Mouse (Mus musculus): ENCODE data around the gene Mmp7. TPM values are rescaled to one million over a fixed set of nuclear protein-coding genes. Genes with fewer than 3 reads are reported as not detected.
A peak's percentile ranks its signal among the peaks of the same experiment; 100 is the strongest.

Mmp7 gene
- polyA plus RNA-seq, 1 experiment = not detected

DNA sequence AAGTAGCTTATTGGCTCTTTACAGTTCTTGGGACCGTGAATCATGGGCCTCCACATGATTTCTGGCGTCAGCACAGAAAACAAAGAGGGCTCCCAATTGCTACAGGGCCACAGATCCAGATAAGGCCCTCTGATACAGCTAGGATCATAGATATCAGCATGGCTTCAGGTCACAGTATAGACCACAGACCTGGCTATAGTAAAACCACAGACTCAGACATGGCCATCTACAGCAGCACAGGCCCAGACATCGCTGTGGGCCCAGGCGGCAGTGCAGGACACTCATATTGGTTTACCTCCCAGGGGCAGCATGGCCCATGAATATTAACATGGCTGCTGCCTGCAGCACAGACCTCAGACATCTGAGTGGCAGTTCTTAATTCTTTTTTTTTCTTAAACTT lies 37.1 kb downstream of the Mmp7 start:
- H3K36me3 ChIP-seq (ENCODE audit: control insufficient read depth, insufficient read depth, low read length) = no peaks in the 10 kb centered on the region
- TF ChIP-seq CTCF (IDR thresholded peaks at IDR 0.05; ENCODE audit: extremely low read depth, insufficient read depth, insufficient read length, insufficient replicate concordance) (no peak), POLR2A (IDR thresholded peaks at IDR 0.05; ENCODE audit: low read depth, low read length) (no peak)
- no peak overlapping the region for H3K27ac ChIP-seq (ENCODE audit: insufficient read depth, low read length)
- no peak overlapping the region for H3K4me3 ChIP-seq (ENCODE audit: extremely low read depth, insufficient read depth, insufficient read length)
- DNase-seq (ENCODE audit: low read depth in 1 of 2, low spot score in 2 of 2) = no peak
- 82% methylated on average over 4 of the region's 4 CpGs for WGBS
- H3K4me1 ChIP-seq (ENCODE audit: control insufficient read depth, insufficient read depth, insufficient read length) = peaks cover 7% of the 10 kb centered on the region; the same call in 1 of the 2 replicates
- no peaks in the 10 kb centered on the region for H3K27me3 ChIP-seq (ENCODE audit: control insufficient read depth, insufficient read depth, low read length)

DNA sequence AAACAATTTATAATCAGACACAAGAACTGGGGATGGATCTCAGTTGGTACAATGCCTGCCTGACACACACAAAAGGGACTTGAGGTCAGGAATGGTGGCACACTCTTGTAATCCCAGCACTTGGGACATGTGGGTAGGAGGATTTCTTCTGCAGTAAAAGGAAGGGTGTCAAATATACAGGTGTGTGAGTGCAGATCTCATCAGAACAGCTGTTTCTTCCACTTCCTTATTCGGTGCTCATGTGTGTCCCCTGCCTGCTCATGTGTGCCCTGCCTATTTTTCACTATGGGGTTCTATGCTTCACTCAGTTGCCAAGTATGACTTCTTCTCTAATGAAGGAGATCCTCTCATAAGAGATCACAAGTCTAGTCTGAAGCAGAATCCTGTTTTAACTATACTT lies 50.8 kb downstream of the Mmp7 start:
- WGBS = 6% methylated on average over 1 of the region's 1 CpGs
- DNase-seq (ENCODE audit: low read depth in 1 of 2, low spot score in 2 of 2) = peak; percentile 51 to 79
- Histone ChIP-seq H3K4me3 (ENCODE audit: extremely low read depth, insufficient read depth, insufficient read length) (no peak overlapping the region), H3K36me3 (ENCODE audit: control insufficient read depth, insufficient read depth, low read length) (no peaks in the 10 kb centered on the region), H3K27ac (ENCODE audit: insufficient read depth, low read length) (peak overlapping the region; percentile 91; the same call in 1 of the 2 replicates), H3K27me3 (ENCODE audit: control insufficient read depth, insufficient read depth, low read length) (no peaks in the 10 kb centered on the region), H3K4me1 (ENCODE audit: control insufficient read depth, insufficient read depth, insufficient read length) (peaks cover 20% of the 10 kb centered on the region)
- TF ChIP-seq CTCF (IDR thresholded peaks at IDR 0.05; ENCODE audit: extremely low read depth, insufficient read depth, insufficient read length, insufficient replicate concordance) = no peak
- TF ChIP-seq POLR2A (IDR thresholded peaks at IDR 0.05; ENCODE audit: low read depth, low read length) = no peak

DNA sequence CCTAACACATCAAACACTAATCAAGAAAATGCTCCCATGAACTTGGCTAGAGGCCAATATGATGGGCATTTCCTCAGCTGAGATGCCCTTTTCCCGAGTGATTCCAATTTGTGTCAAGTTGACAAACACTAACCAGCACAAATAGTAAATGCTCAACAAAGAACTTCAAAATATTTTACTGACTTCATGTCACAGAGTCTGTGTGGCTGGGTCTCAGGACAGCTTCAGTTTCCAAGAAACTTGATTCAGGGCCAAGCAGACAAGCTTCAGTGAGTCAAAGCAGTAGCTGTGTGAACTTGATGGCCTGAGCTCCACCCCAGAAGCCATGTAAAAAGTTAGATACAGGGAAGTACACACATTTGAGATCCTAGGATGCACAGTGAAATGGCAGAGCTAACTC lies 52.3 kb downstream of the Mmp7 start:
- Histone ChIP-seq H3K4me1 (ENCODE audit: control insufficient read depth, insufficient read depth, insufficient read length) (peaks cover 17% of the 10 kb centered on the region), H3K4me3 (ENCODE audit: extremely low read depth, insufficient read depth, insufficient read length) (no peak overlapping the region), H3K36me3 (ENCODE audit: control insufficient read depth, insufficient read depth, low read length) (no peaks in the 10 kb centered on the region), H3K27ac (ENCODE audit: insufficient read depth, low read length) (peak overlapping the region; percentile 91), H3K27me3 (ENCODE audit: control insufficient read depth, insufficient read depth, low read length) (no peaks in the 10 kb centered on the region)
- no peak for DNase-seq (ENCODE audit: low read depth in 1 of 2, low spot score in 2 of 2)
- no peak for TF ChIP-seq POLR2A (IDR thresholded peaks at IDR 0.05; ENCODE audit: low read depth, low read length)
- no peak for TF ChIP-seq CTCF (IDR thresholded peaks at IDR 0.05; ENCODE audit: extremely low read depth, insufficient read depth, insufficient read length, insufficient replicate concordance)
- 54% methylated on average over 1 of the region's 1 CpGs for WGBS

DNA sequence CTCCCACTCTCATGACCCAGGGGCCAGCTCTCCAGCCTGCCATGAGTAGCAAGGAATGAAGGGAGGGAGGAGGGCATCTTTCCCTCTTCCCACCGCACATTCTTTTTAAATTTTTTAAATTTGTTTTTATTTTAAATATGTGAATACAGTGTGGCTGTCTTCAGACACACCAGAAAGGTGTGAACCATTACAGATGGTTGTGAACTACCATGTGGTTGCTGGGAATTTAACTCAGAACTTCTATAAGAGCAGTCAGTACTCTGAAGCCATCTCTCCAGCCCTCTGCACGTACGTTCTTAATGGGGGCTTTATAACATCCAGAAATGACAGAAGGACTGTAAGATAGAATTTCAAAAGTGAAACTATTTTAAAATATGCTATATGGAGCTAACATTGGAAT lies 57.0 kb downstream of the Mmp7 start:
- Histone ChIP-seq H3K27ac (ENCODE audit: insufficient read depth, low read length) (no peak overlapping the region), H3K4me3 (ENCODE audit: extremely low read depth, insufficient read depth, insufficient read length) (no peak overlapping the region), H3K27me3 (ENCODE audit: control insufficient read depth, insufficient read depth, low read length) (no peaks in the 10 kb centered on the region), H3K4me1 (ENCODE audit: control insufficient read depth, insufficient read depth, insufficient read length) (peaks cover 20% of the 10 kb centered on the region), H3K36me3 (ENCODE audit: control insufficient read depth, insufficient read depth, low read length) (no peaks in the 10 kb centered on the region)
- DNase-seq (ENCODE audit: low read depth in 1 of 2, low spot score in 2 of 2) = no peak
- TF ChIP-seq CTCF (IDR thresholded peaks at IDR 0.05; ENCODE audit: extremely low read depth, insufficient read depth, insufficient read length, insufficient replicate concordance) = no peak
- TF ChIP-seq POLR2A (IDR thresholded peaks at IDR 0.05; ENCODE audit: low read depth, low read length) = no peak
- 85% methylated on average over 3 of the region's 3 CpGs for WGBS

Other genes starting within 250 kb of the Mmp7 start
- gene Mmp3, start 246.3 kb upstream of the Mmp7 start, polyA plus RNA-seq (2012; rRNA removed) = 0.63 and 0.67 TPM in 2 replicates
- not detected in 2 replicates for gene Mmp10, start 189.7 kb upstream of the Mmp7 start, polyA plus RNA-seq (2012; rRNA removed)
- gene Mmp8, start 133.6 kb upstream of the Mmp7 start, polyA plus RNA-seq (2012; rRNA removed) = 1.1 and 1.4 TPM in 2 replicates
- 0.21 TPM in 1 of 2 replicates, not detected in the other for gene Mmp27, start 120.7 kb upstream of the Mmp7 start, polyA plus RNA-seq (2012; rRNA removed)
- gene Mmp20, start 63.9 kb upstream of the Mmp7 start, polyA plus RNA-seq (2012; rRNA removed) = not detected in 2 replicates
- gene Tmem123, start 72.0 kb downstream of the Mmp7 start, polyA plus RNA-seq (2012; rRNA removed) = 90.0 and 142 TPM in 2 replicates
- 16.4 and 17.7 TPM in 2 replicates for gene Birc2, start 145.0 kb downstream of the Mmp7 start, polyA plus RNA-seq (2012; rRNA removed)
- gene Birc3, start 181.1 kb downstream of the Mmp7 start, polyA plus RNA-seq (2012; rRNA removed) = 44.9 and 45.8 TPM in 2 replicates